Comparison of ENCODE assay signal across 16 mouse cellular contexts in the genomic region with DNA sequence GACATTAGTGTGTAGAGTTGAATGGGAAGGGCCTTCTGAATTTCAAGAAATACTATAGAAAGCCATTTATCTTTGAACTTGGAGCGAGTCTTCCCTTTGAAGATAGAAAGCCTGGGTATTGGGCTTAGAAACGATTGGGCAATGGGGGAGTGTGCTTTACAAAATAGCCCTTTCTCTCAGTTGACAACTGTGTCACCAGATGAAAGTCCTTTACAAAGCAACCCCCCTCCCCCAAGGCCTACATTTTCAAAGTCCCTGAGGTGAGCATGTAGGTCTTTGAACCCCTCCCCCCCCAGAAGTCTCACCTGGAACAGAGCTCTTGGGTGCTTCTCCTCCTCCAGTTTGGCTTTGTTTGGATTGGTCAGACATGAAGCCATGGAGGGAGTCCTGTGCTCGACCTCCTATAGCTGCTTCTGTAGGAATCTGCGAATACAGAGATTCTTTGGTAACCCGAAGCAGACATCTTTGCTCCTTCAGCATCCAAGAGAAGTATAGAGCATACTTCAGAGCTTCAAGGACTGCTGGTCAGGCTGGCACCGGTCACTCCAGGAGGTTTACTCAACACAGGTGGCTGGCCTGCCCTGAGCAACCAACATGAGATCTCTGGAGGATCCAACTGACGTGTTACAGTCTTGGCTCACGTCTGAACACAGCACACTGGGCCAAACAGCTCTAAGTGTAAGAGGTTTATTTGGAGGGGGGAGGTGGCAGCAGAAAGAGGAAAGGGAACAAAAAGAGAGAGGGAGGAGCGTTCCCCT. TPM values are rescaled to one million over a fixed set of nuclear protein-coding genes. Genes with fewer than 3 reads are reported as not detected.
DNase-seq lines count a peak whose midpoint lies in the region; ATAC-seq and TF ChIP-seq lines count a peak whose summit lies in the region.
"Had no signal": no experiment of that assay in that cellular context is flagged by ENCODE, and none has a peak within 500 bp of the region (broad histone marks: within the 10 kb centered on the region; RNA-seq: fewer than 3 reads in every experiment).

No protein-coding gene starts in this region.

- TF ChIP-seq EP300 in heart, postnatal 0 days (IDR thresholded peaks at IDR 0.05; ENCODE audit: low read depth) = no peak

- H3K9me3 ChIP-seq in heart, postnatal 0 days (replicated peaks; ENCODE audit: control insufficient read depth, low read length) = no peaks in the 10 kb centered on the region
- no peaks in the 10 kb centered on the region for H3K9me3 ChIP-seq in embryonic facial prominence, embryonic 13.5 days
- H3K9me3 ChIP-seq in liver, embryonic 16.5 days (replicated peaks; ENCODE audit: control insufficient read depth, low read length) = no peaks in the 10 kb centered on the region
- no peaks in the 10 kb centered on the region for H3K9me3 ChIP-seq in hindbrain, embryonic 16.5 days (ENCODE audit: control insufficient read depth, low read length)
- H3K9me3 ChIP-seq: forebrain, embryonic 10.5 days; heart, embryonic 10.5 days had no signal

- no peak for TF ChIP-seq POLR2A in kidney, adult 2 months (IDR thresholded peaks at IDR 0.05; ENCODE audit: low read depth, low read length)

- H3K27ac ChIP-seq in heart, postnatal 0 days (ENCODE audit: low read depth) = 0 out of 2 replicates have a peak overlapping the region, but pooled peaks have one; percentile 1
- H3K27ac ChIP-seq in embryonic facial prominence, embryonic 13.5 days = peak overlapping the region; percentile 22; the same call in 1 of the 2 replicates
- H3K27ac ChIP-seq in liver, embryonic 16.5 days (ENCODE audit: low read length) = no peak overlapping the region
- H3K27ac ChIP-seq in kidney, adult 2 months (ENCODE audit: insufficient read depth, low read depth, low read length) = no peak overlapping the region
- no peak overlapping the region for H3K27ac ChIP-seq in hindbrain, embryonic 16.5 days (ENCODE audit: low read depth, low read length)
- H3K27ac ChIP-seq: forebrain, embryonic 10.5 days; heart, embryonic 10.5 days; macrophage had no signal

- no peak overlapping the region for H3K4me3 ChIP-seq in heart, postnatal 0 days (ENCODE audit: low read depth, low read length)
- no peak overlapping the region for H3K4me3 ChIP-seq in embryonic facial prominence, embryonic 13.5 days
- H3K4me3 ChIP-seq in liver, embryonic 16.5 days (ENCODE audit: low read depth, low read length) = no peak overlapping the region
- H3K4me3 ChIP-seq in kidney, adult 2 months (ENCODE audit: insufficient read depth, low read depth, low read length) = no peak overlapping the region
- H3K4me3 ChIP-seq in hindbrain, embryonic 16.5 days (ENCODE audit: low read length) = no peak overlapping the region
- H3K4me3 ChIP-seq: forebrain, embryonic 10.5 days; heart, embryonic 10.5 days had no signal

- H3K4me2 ChIP-seq in heart, postnatal 0 days (ENCODE audit: low read depth, low read length) = no peak overlapping the region
- H3K4me2 ChIP-seq in embryonic facial prominence, embryonic 13.5 days = no peak overlapping the region
- no peak overlapping the region for H3K4me2 ChIP-seq in liver, embryonic 16.5 days (ENCODE audit: low read depth, low read length)
- no peak overlapping the region for H3K4me2 ChIP-seq in hindbrain, embryonic 16.5 days (ENCODE audit: low read length)

- no peak for TF ChIP-seq CTCF in heart, postnatal 0 days (IDR thresholded peaks at IDR 0.05; ENCODE audit: low read depth)
- no peak for TF ChIP-seq CTCF in kidney, adult 2 months (conservative IDR thresholded peaks at IDR 0.05; ENCODE audit: insufficient read depth, insufficient read length, low read depth, low read length)

- H3K36me3 ChIP-seq in heart, postnatal 0 days (replicated peaks; ENCODE audit: control insufficient read depth, insufficient read depth, low read length) = peaks cover 6% of the 10 kb centered on the region; the same call in 1 of the 2 replicates
- H3K36me3 ChIP-seq in embryonic facial prominence, embryonic 13.5 days = peaks cover 12% of the 10 kb centered on the region
- no peaks in the 10 kb centered on the region; the same call in 1 of the 2 replicates for H3K36me3 ChIP-seq in liver, embryonic 16.5 days (ENCODE audit: control insufficient read depth, insufficient read depth)
- H3K36me3 ChIP-seq in kidney, adult 2 months (ENCODE audit: control insufficient read depth, insufficient read depth, low read length) = no peaks in the 10 kb centered on the region
- no peaks in the 10 kb centered on the region for H3K36me3 ChIP-seq in hindbrain, embryonic 16.5 days (ENCODE audit: control insufficient read depth, insufficient read depth, low read length)

- ATAC-seq in heart, postnatal 0 days (ENCODE audit: insufficient read depth, low read depth) = no peak
- no peak for ATAC-seq in embryonic facial prominence, embryonic 13.5 days (ENCODE audit: insufficient number of reproducible peaks, insufficient read depth, low FRiP score, low TSS enrichment, low read depth)
- 0 out of 2 replicates have a peak, but pooled peaks have one; percentile 54 for ATAC-seq in liver, embryonic 16.5 days (ENCODE audit: low read depth)
- ATAC-seq in hindbrain, embryonic 16.5 days = no peak
- ATAC-seq: activated CD4-positive, CD25-positive, alpha-beta regulatory T cell, adult 4 months had no signal

- H3K4me1 ChIP-seq in heart, postnatal 0 days (ENCODE audit: control insufficient read depth, insufficient read depth) = peaks cover 41% of the 10 kb centered on the region
- H3K4me1 ChIP-seq in embryonic facial prominence, embryonic 13.5 days = peaks cover 40% of the 10 kb centered on the region
- peaks cover 7% of the 10 kb centered on the region for H3K4me1 ChIP-seq in liver, embryonic 16.5 days (ENCODE audit: control insufficient read depth, low read depth, low read length)
- H3K4me1 ChIP-seq in kidney, adult 2 months (ENCODE audit: control insufficient read depth, insufficient read depth, low read length) = peaks cover 12% of the 10 kb centered on the region
- no peaks in the 10 kb centered on the region for H3K4me1 ChIP-seq in hindbrain, embryonic 16.5 days (ENCODE audit: control insufficient read depth, insufficient read depth, low read depth, low read length)

- H3K9ac ChIP-seq in heart, postnatal 0 days (replicated peaks; ENCODE audit: low read depth, low read length) = no peak overlapping the region
- no peak overlapping the region for H3K9ac ChIP-seq in embryonic facial prominence, embryonic 13.5 days
- H3K9ac ChIP-seq in liver, embryonic 16.5 days (ENCODE audit: low read depth, low read length) = no peak overlapping the region
- H3K9ac ChIP-seq in hindbrain, embryonic 16.5 days (ENCODE audit: low read depth, low read length) = no peak overlapping the region

- H3K27me3 ChIP-seq in heart, postnatal 0 days (ENCODE audit: control insufficient read depth, insufficient read depth, low read length) = no peaks in the 10 kb centered on the region
- H3K27me3 ChIP-seq in embryonic facial prominence, embryonic 13.5 days = no peaks in the 10 kb centered on the region
- no peaks in the 10 kb centered on the region for H3K27me3 ChIP-seq in liver, embryonic 16.5 days (ENCODE audit: control insufficient read depth, insufficient read depth, low read depth, low read length)
- H3K27me3 ChIP-seq in kidney, adult 2 months (replicated peaks; ENCODE audit: control insufficient read depth, insufficient read depth, low read length) = no peaks in the 10 kb centered on the region
- H3K27me3 ChIP-seq in hindbrain, embryonic 16.5 days (replicated peaks; ENCODE audit: control insufficient read depth, insufficient read depth, low read length) = no peaks in the 10 kb centered on the region

- WGBS in heart, postnatal 0 days = 72% methylated on average over 9 of the region's 9 CpGs
- WGBS in embryonic facial prominence, embryonic 13.5 days = 79% methylated on average over 9 of the region's 9 CpGs
- 62% methylated on average over 9 of the region's 9 CpGs for WGBS in liver, embryonic 16.5 days (ENCODE audit: insufficient replicate concordance)
- WGBS in kidney, adult 2 months = 78% methylated on average over 9 of the region's 9 CpGs
- WGBS in hindbrain, embryonic 16.5 days = 77% methylated on average over 9 of the region's 9 CpGs

- DNase-seq in heart, postnatal 0 days (ENCODE audit: low spot score) = no peak
- DNase-seq in heart, adult 9 months (ENCODE audit: low spot score in 2 of 2) = no peak
- peak; percentile 62 to 84 for DNase-seq in lung, postnatal 4 days
- DNase-seq in kidney, adult 2 months = no peak
- DNase-seq in adrenal gland, postnatal 4 days (ENCODE audit: low spot score in 2 of 2) = no peak
- DNase-seq: cerebellum, adult 11-12 months; heart, postnatal 36 days; spleen, adult 18-20 months; thymus, adult 2 months had no signal

RNA-seq across cellular contexts. Expression of gene Mbnl2, which starts 43.7 kb away (rescaled TPM):
- total RNA-seq in heart, postnatal 0 days (2014; rRNA removed; ENCODE audit: low replicate concordance) = 288 and 337 TPM in 2 replicates
- 136 and 137 TPM in 2 replicates for polyA plus RNA-seq in heart, postnatal 0 days (2015; fragmentation: Nextera tagmentation; extraction: Ambion mirVana)
- 146 and 173 TPM in 2 replicates for polyA plus RNA-seq in embryonic facial prominence, embryonic 13.5 days (2015; fragmentation: Nextera tagmentation; extraction: Ambion mirVana)
- 15.9 and 19.3 TPM in 2 replicates for polyA plus RNA-seq in liver, embryonic 16.5 days (2015; fragmentation: Nextera tagmentation; extraction: Ambion mirVana)
- polyA plus RNA-seq in kidney, adult 2 months (2012; rRNA removed) = 50.0 and 53.9 TPM in 2 replicates
- polyA plus RNA-seq in hindbrain, embryonic 16.5 days (2015; fragmentation: Nextera tagmentation; extraction: Ambion mirVana) = 25.4 and 29.1 TPM in 2 replicates
- total RNA-seq in adrenal gland, postnatal 4 days (2021) = 100 to 1,000 TPM; 169 to 182 TPM

Comparison
In these comparisons a context has a peak if more than half of its experiments do, and no peak if none do; other contexts are left out.
1. DNase-seq: peak in lung, postnatal 4 days (2 of 2); none in heart, postnatal 0 days (single experiment), heart, adult 9 months (0 of 2), kidney, adult 2 months (single experiment) and adrenal gland, postnatal 4 days (0 of 2).
2. H3K27ac ChIP-seq: peak in heart, postnatal 0 days (single experiment) and embryonic facial prominence, embryonic 13.5 days (single experiment); none in liver, embryonic 16.5 days (single experiment), kidney, adult 2 months (single experiment) and hindbrain, embryonic 16.5 days (single experiment).